Mouse (Mus musculus): ENCODE measurements around the gene Klhl11.

Gene Klhl11

GRCm38 (mm10) chr11:100440691-100441522 is 31.6 kb downstream of the Klhl11 start:
- ChIA-PET CTCF (interaction anchor here in 3 of 4 experiments (0.6 to 1.5 kb wide), 7 partner anchors 8 to 158 kb away, joined by 3 to 10 read pairs (median 3); no protein-coding TSS in a partner anchor), POLR2A (interaction anchor here (0.5 to 2.7 kb wide), 22 partner anchors 9 to 119 kb away, joined by 3 to 10 read pairs (median 4); partner anchors contain the start of genes Klhl11 (in 2 of the 4), Acly (in 1 of the 4) and Hap1 (in 1 of the 4))

GRCm38 (mm10) chr11:100437901-100438300 is 34.6 kb downstream of the Klhl11 start:
- CTCF ChIA-PET = interaction anchor here in 3 of 4 experiments (0.6 to 1.2 kb wide), 6 partner anchors 13 to 173 kb away, joined by 3 to 5 read pairs (median 3); partner anchors contain the start of genes Jup (in 2 of the 3) and Klhl11 (in 1 of the 3)

GRCm38 (mm10) chr11:100435678-100436246 is 36.8 kb downstream of the Klhl11 start:
- POLR2A ChIA-PET = interaction anchor here (0.6 to 2.4 kb wide), 54 partner anchors 8 to 1895 kb away, joined by 3 to 18 read pairs (median 4); partner anchors contain the start of genes Acly (in 2 of the 4), Eif1 (in 2 of the 4), Jup (in 2 of the 4) and Klhl11 (in 2 of the 4)
- CTCF ChIA-PET = interaction anchor here (0.6 to 1.5 kb wide), 11 partner anchors 22 to 259 kb away, joined by 3 to 10 read pairs (median 4); partner anchors contain the start of gene Klhl11 (in 1 of the 4)

More at GRCm38 (mm10) chr11:100437901-100438300, 34.6 kb downstream of the Klhl11 start:
- POLR2A ChIA-PET = interaction anchor here in 3 of 4 experiments (0.6 to 1.7 kb wide), 8 partner anchors 34 to 220 kb away, joined by 3 to 4 read pairs (median 3); partner anchors contain the start of genes Klhl11 (in 2 of the 3) and Eif1 (in 1 of the 3)

GRCm38 (mm10) chr11:100432002-100432401 is 40.5 kb downstream of the Klhl11 start:
- ChIA-PET CTCF (interaction anchor here in 3 of 4 experiments (0.5 to 1.2 kb wide), 7 partner anchors 9 to 314 kb away, joined by 3 to 10 read pairs (median 3); partner anchors contain the start of gene Hap1 (in 1 of the 3)), POLR2A (interaction anchor here in 2 of 4 experiments (0.9 to 2.6 kb wide), 15 partner anchors 9 to 112 kb away, joined by 3 to 8 read pairs (median 4); partner anchors contain the start of genes Klhl10 (in 2 of the 2), Klhl11 (in 2 of the 2), Nt5c3b (in 2 of the 2) and Acly (in 1 of the 2))

GRCm38 (mm10) chr11:100430052-100430451 is 42.5 kb downstream of the Klhl11 start:
- CTCF ChIA-PET = interaction anchor here in 1 of 4 experiments (0.6 to 1.3 kb wide), 4 partner anchors 22 to 702 kb away, joined by 3 to 4 read pairs (median 3); partner anchors contain the start of gene Nkiras2

GRCm38 (mm10) chr11:100428612-100429199 is 43.8 kb downstream of the Klhl11 start:
- POLR2A ChIA-PET = interaction anchor here in 2 of 4 experiments (0.6 to 2.4 kb wide), 20 partner anchors 8 to 287 kb away, joined by 3 to 12 read pairs (median 4); partner anchors contain the start of genes Eif1 (in 2 of the 2), Acly (in 1 of the 2), Fkbp10 (in 1 of the 2) and Jup (in 1 of the 2)
- CTCF ChIA-PET = interaction anchor here in 1 of 4 experiments (1.0 to 1.2 kb wide), 3 partner anchors 15 to 266 kb away, joined by 3 read pairs; no protein-coding TSS in a partner anchor

More at GRCm38 (mm10) chr11:100430052-100430451, 42.5 kb downstream of the Klhl11 start:
- POLR2A ChIA-PET = interaction anchor here (0.6 to 2.6 kb wide), 14 partner anchors 9 to 189 kb away, joined by 3 to 12 read pairs (median 6); partner anchors contain the start of genes Acly (in 1 of the 4), Eif1 (in 1 of the 4), Fkbp10 (in 1 of the 4) and Jup (in 1 of the 4)

- CTCF ChIA-PET = interaction anchor here in 2 of 4 experiments (0.6 to 0.8 kb wide), 6 partner anchors 10 to 287 kb away, joined by 3 to 13 read pairs (median 3); partner anchors contain the start of gene Hspb9 (in 1 of the 2)
- POLR2A ChIA-PET = interaction anchor here in 3 of 4 experiments (0.6 to 2.9 kb wide), 8 partner anchors 9 to 148 kb away, joined by 3 to 8 read pairs (median 4); partner anchors contain the start of gene Cnp (in 1 of the 3)
Observed at GRCm38 (mm10) chr11:100426820-100427219, 45.7 kb downstream of the Klhl11 start.

GRCm38 (mm10) chr11:100425851-100426250 is 46.7 kb downstream of the Klhl11 start:
- POLR2A ChIA-PET = interaction anchor here (0.6 to 2.9 kb wide), 12 partner anchors 10 to 259 kb away, joined by 3 to 8 read pairs (median 4); partner anchors contain the start of genes Cnp (in 1 of the 4) and Klhl11 (in 1 of the 4)

GRCm38 (mm10) chr11:100423836-100424235 is 48.7 kb downstream of the Klhl11 start:
- POLR2A ChIA-PET = interaction anchor here in 3 of 4 experiments (1.0 to 4.9 kb wide), 13 partner anchors 10 to 104 kb away, joined by 3 to 20 read pairs (median 4); partner anchors contain the start of genes Eif1 (in 2 of the 3), Jup (in 2 of the 3), Acly (in 1 of the 3) and Klhl10 (in 1 of the 3)

More at GRCm38 (mm10) chr11:100425851-100426250, 46.7 kb downstream of the Klhl11 start:
- CTCF ChIA-PET = interaction anchor here (0.6 to 1.2 kb wide), 12 partner anchors 12 to 336 kb away, joined by 3 to 6 read pairs (median 3); partner anchors contain the start of genes P3h4 (in 2 of the 4), Klhl11 (in 1 of the 4) and Nt5c3b (in 1 of the 4)

GRCm38 (mm10) chr11:100421537-100421936 is 51.0 kb downstream of the Klhl11 start:
- POLR2A ChIA-PET = interaction anchor here in 3 of 4 experiments (0.8 to 4.9 kb wide), 15 partner anchors 8 to 106 kb away, joined by 3 to 20 read pairs (median 5); partner anchors contain the start of genes Eif1 (in 2 of the 3), Jup (in 2 of the 3), Acly (in 1 of the 3) and Klhl11 (in 1 of the 3)
- CTCF ChIA-PET = interaction anchor here in 3 of 4 experiments (1.0 to 1.4 kb wide), 3 partner anchors 13 to 225 kb away, joined by 3 to 4 read pairs (median 3); no protein-coding TSS in a partner anchor

More at GRCm38 (mm10) chr11:100423836-100424235, 48.7 kb downstream of the Klhl11 start:
- CTCF ChIA-PET = interaction anchor here in 3 of 4 experiments (0.5 to 1.6 kb wide), 8 partner anchors 15 to 271 kb away, joined by 3 to 4 read pairs (median 3); partner anchors contain the start of gene Klhl11 (in 2 of the 3)

- ChIA-PET CTCF (interaction anchor here (0.6 to 2.1 kb wide), 25 partner anchors 9 to 1027 kb away, joined by 3 to 12 read pairs (median 4); partner anchors contain the start of genes Jup (in 3 of the 4), Dnajc7 (in 1 of the 4), Klhl11 (in 1 of the 4) and Rpl27 (in 1 of the 4)), POLR2A (interaction anchor here (0.6 to 6.7 kb wide), 39 partner anchors 12 to 681 kb away, joined by 3 to 81 read pairs (median 4); partner anchors contain the start of genes Eif1 (in 3 of the 4), Jup (in 3 of the 4), Klhl11 (in 2 of the 4) and Acly (in 1 of the 4))
Observed at GRCm38 (mm10) chr11:100414914-100415822, 57.4 kb downstream of the Klhl11 start, which contains the start of gene Fkbp10. Fkbp10 (plus strand) TSS chr11:100415697.

- ChIA-PET POLR2A (interaction anchor here (0.5 to 6.7 kb wide), 53 partner anchors 9 to 1682 kb away, joined by 3 to 81 read pairs (median 4); partner anchors contain the start of genes Eif1 (in 3 of the 4), Jup (in 3 of the 4), Acly (in 2 of the 4) and Klhl11 (in 2 of the 4)), CTCF (interaction anchor here (0.7 to 2.1 kb wide), 26 partner anchors 8 to 820 kb away, joined by 3 to 10 read pairs (median 4); partner anchors contain the start of gene Jup (in 3 of the 4))
Observed at GRCm38 (mm10) chr11:100414021-100414913, 58.3 kb downstream of the Klhl11 start, which contains the start of gene P3h4. P3h4 (minus strand) TSS chr11:100414836.

GRCm38 (mm10) chr11:100413541-100413940 is 59.0 kb downstream of the Klhl11 start:
- ChIA-PET CTCF (interaction anchor here in 2 of 4 experiments (0.7 to 2.1 kb wide), 13 partner anchors 12 to 175 kb away, joined by 3 to 10 read pairs (median 4); partner anchors contain the start of gene Jup (in 2 of the 2)), POLR2A (interaction anchor here (0.6 to 6.7 kb wide), 32 partner anchors 10 to 1683 kb away, joined by 3 to 81 read pairs (median 6); partner anchors contain the start of genes Jup (in 3 of the 4), Acly (in 2 of the 4), Eif1 (in 2 of the 4) and Klhl11 (in 2 of the 4))

Data from embryonic stem cell, embryonic (primary cell).